Mouse (Mus musculus) right cerebral cortex, adult 18-20 months (tissue): ENCODE results near the gene Fscn2.

Source experiments
- DNase-seq: peaks from one replicate; pipeline ENCODE4 v3.0.0; 2022; ENCODE audit warnings: mixed read lengths

Fscn2 gene

GRCm38 (mm10) chr11:120360062-120360461, 1.3 kb upstream of the Fscn2 start:
- DNase-seq, result no peak

DNA sequence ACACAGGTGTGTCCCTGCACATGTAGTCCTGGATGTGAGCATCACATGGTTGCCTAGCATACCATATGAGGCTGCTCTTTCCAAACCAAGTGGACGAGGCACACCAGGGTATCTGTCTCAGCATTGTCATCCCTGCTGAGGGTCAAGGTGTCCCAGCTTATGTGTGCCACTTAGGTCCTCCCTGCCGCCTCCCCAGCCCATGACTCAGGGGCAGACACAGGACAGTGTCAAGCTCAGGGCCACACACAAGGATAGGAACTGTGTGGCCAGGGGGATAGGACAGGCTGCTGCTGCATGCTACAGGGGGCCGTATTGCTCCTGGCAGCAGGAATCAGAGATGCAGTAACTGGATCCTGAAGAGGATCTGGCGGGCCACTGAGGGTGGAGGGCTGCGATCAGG, 579 bp upstream of the Fscn2 start:
- no peak for DNase-seq

GRCm38 (mm10) chr11:120362891-120363290, 1.6 kb downstream of the Fscn2 start:
- no peak for DNase-seq

GRCm38 (mm10) chr11:120366443-120367027, 5.2 kb downstream of the Fscn2 start:
- DNase-seq, result no peak

GRCm38 (mm10) chr11:120369656-120370055, 8.3 kb downstream of the Fscn2 start:
- peak; percentile 49 for DNase-seq

- no peak for DNase-seq
These were observed 11.7 kb downstream of the Fscn2 start for GRCm38 (mm10) chr11:120373025-120373424.

DNA sequence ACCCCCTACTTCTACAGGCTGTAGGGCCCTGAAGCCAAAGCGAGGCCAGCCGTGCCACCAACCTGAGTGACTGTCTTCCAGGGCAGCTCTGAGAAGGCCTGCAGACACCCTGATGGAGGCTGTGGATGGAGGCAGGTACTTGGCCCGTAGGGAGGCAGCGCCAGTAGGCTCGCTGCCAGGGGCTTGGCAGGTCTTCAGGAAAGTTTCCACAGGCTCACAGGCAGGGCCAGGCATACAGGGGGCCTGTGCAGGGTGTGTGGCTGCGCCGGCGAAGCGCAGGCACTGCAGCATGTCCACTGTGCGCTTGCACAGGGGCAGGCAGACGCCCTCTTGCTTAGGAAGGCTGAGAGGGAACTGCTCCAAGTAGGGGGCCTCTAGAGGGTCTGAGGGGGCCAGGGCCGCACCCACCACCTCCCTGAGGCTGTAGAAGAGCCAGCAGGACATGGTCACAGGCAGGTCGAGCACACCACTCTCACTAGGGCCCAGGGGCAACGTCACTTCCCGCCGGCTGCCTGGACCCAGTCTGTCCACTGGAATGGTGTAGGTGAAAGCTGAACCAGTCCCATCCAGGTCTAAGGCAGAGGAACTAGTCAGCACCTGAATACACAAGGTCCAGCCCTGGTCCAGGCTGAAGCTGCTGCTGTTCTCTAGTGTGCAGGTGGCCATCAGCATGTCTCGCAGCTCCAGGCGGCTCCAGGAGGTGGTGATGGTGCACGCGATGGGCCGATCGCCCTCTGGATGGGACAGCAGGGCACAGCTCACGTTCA, 12.7 kb downstream of the Fscn2 start:
- no peak for DNase-seq

- no peak for DNase-seq
These were observed 14.0 kb downstream of the Fscn2 start for GRCm38 (mm10) chr11:120375324-120375723.

- DNase-seq, result no peak
These were observed 15.2 kb downstream of the Fscn2 start for GRCm38 (mm10) chr11:120376302-120377160.

DNA sequence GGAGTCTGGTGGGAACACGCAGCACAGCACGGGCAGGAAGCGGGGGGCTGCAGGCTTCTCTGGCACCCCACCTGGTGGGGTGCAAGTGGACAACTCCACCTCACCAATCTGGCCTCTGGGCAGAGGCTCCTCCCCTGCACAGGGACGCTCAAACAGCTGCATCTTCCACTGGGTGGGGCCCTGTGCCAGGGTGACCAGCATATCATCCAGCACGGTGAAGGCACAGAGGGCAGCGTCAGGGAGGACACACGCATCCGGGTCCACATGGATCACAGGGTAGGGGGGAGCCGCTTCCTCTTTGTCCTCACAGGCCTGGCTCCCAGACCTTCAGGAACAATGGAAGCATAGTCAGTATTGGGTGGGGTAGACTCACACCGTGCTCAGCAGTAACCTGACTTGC, 16.0 kb downstream of the Fscn2 start:
- DNase-seq, result no peak

DNA sequence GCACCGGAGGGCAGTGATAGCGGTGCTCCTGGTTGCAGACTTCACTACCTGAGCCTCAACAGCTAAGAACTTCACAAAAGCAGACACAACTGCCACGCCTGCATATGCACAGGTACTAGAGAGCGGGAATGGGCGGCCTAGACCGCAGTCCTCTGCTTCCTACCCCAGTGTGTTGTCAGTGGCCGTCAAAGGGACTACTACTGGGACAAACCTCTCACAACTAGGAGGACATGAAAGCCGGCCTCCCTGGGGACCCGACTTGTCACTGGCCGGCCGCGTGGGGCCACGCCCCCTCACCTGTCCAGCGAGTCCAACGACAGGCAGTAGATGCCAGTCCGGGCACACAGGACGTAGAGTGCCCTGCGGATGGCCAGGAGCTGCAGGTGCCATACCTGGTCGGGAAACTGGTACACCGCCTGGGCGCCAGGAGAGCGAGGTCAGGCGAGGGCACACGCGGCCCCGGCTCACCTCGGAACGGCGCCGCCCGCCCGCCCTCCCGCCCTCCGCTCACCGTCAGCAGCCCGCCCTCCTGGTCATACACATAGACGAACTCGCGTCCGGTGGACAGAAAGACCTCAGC, 16.8 kb downstream of the Fscn2 start:
- DNase-seq, result no peak

DNA sequence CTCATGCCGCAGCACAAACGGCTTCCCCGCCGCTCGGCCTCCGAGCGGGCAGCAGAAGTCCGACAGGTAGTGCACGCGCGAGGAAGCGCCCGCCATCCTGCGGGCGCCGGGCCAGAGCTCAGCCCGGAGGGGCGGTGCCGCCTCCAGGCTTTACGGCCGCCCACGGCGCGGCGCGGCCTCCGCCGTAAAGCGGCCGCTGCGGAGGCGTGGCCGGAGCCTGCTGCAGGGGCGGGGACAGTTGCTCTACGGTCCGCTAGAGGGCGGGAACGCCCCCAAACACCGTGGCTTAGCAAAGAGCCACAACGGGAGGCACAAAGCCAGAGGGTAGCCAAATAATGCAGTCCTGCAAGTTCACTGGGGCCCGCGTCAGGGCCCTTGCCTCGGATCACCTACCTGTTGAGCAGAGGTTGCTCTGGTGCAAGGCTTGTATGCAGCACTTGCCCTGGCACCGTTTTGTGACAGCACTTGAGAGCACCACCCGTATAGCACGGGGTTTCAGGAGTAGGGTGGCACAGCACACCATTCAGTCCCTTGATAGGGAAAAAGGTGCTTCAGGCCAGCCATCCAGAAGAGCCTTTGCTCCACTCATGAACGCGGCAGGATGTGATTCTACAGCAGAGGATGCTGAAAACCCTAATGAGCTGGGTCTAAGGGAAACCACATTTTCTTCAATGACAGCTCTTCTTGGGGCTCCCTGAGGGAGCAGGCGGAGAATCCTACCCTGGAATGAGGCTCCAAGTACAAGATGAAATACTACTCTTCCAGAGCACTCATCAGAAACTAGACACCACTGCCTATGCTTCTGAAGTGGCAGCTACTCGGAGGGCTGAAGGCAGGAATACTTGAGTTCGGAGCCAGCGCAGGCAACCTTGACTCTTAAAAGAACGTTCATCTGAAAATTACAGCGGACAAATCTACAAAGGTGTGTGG, 17.5 kb downstream of the Fscn2 start, which contains the start of gene Faap100:
Faap100 (minus strand) TSS at position 154 of the 930 bp plus-strand sequence.
- peak; percentile 83 for DNase-seq

DNA sequence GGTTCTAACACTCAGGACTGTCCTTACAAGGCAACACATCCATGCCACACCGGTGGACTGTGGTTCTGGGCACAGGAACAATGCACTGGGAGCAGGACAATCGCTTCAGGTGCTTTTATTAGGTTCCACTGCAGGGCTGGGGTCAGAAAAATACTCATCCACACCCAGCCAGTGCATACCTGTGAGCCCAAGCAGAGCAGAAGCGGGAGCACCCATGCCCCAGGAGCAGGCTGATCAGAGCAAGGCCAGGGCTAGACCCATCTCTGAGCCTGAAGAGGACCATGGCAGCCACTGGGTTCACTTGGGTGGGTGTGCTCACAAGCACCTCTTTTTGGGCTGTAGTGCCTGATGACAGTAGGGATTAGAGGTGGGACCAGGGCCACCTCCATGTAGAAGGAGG, 18.9 kb downstream of the Fscn2 start:
- no peak for DNase-seq

- no peak for DNase-seq
These were observed 19.8 kb downstream of the Fscn2 start for GRCm38 (mm10) chr11:120381157-120381556.

GRCm38 (mm10) chr11:120382509-120382908, 21.2 kb downstream of the Fscn2 start:
- DNase-seq, result peak; percentile 63

- no peak for DNase-seq
These were observed 25.3 kb downstream of the Fscn2 start for GRCm38 (mm10) chr11:120386632-120387031.

- no peak for DNase-seq
These were observed 25.8 kb downstream of the Fscn2 start for GRCm38 (mm10) chr11:120387157-120387556.

- no peak for DNase-seq
These were observed 27.2 kb downstream of the Fscn2 start for GRCm38 (mm10) chr11:120388580-120388979.

- no peak for DNase-seq
These were observed 34.3 kb downstream of the Fscn2 start for GRCm38 (mm10) chr11:120395661-120396060.

- no peak for DNase-seq
These were observed 36.3 kb downstream of the Fscn2 start for GRCm38 (mm10) chr11:120397602-120398001.

GRCm38 (mm10) chr11:120399319-120399718, 38.0 kb downstream of the Fscn2 start:
- no peak for DNase-seq

DNA sequence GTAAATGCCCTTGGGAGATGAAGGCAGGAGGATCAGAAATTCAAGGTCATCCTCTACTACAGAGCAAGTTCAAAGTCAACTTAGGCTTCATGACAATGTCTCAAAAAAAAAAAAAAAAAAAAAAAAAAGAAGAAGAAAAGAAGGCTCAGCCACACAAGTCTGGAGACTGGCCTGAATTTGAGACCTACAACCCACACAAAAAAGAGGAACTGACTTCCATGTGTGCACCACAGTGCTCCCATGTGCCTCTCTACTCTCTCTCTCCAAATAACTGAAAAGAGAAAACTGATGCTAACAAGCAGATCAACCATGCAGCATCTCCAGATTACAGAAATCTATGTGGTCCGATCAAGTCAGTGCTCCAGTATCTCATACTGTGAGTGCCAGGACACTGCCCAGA, 43.5 kb downstream of the Fscn2 start:
- DNase-seq, result no peak
